Mouse (Mus musculus) skeletal muscle tissue, postnatal 0 days (tissue): ENCODE measurements around the gene Sart1. TPM values are rescaled to one million over a fixed set of nuclear protein-coding genes. Genes with fewer than 3 reads are reported as not detected.

Experiments
- polyA plus RNA-seq: library from polyadenylated mRNA; unstranded; fragments of >200 nt; fragmentation: Nextera tagmentation; extraction: Ambion mirVana; gene quantifications from 2 replicates; pipeline ENCODE4 v1.2.1, GENCODE M21; 2015

Sart1 gene
- 22.0 and 29.6 TPM in 2 replicates for polyA plus RNA-seq

DNA sequence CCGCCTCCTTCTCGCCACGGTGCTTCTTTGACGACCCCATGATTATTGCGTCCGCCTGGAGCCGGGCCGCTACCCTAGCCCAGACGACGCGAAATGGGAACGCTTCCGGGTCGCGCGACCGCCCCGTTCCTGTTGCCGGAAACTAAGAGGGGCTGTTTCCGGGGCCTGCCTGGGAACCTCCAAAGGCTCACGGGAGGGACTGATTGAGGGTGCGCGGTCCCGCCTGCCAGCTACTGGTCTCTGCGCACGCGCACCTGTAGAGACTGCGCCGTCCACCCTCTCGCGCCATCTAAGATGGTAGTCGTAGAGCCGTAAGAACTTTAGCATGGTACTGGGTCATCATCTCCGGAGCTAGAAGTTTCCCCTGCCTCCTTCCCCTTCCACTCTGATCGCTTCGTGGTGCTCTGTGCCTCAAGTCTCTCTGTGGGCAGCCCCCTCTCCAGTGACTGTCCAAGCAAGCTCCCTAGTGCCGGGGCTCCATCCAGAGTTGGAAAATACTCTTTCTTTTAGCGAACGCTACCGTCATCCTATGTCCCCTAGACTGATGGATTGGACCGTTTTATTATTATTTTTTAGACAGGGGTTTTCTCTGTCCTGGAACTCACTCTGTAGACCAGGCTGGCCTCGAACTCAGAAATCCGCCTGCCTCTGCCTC lies at the start of gene Sart1:
Gene Sart1 (minus strand): TSS at position 116 of the 655 bp plus-strand sequence.

DNA sequence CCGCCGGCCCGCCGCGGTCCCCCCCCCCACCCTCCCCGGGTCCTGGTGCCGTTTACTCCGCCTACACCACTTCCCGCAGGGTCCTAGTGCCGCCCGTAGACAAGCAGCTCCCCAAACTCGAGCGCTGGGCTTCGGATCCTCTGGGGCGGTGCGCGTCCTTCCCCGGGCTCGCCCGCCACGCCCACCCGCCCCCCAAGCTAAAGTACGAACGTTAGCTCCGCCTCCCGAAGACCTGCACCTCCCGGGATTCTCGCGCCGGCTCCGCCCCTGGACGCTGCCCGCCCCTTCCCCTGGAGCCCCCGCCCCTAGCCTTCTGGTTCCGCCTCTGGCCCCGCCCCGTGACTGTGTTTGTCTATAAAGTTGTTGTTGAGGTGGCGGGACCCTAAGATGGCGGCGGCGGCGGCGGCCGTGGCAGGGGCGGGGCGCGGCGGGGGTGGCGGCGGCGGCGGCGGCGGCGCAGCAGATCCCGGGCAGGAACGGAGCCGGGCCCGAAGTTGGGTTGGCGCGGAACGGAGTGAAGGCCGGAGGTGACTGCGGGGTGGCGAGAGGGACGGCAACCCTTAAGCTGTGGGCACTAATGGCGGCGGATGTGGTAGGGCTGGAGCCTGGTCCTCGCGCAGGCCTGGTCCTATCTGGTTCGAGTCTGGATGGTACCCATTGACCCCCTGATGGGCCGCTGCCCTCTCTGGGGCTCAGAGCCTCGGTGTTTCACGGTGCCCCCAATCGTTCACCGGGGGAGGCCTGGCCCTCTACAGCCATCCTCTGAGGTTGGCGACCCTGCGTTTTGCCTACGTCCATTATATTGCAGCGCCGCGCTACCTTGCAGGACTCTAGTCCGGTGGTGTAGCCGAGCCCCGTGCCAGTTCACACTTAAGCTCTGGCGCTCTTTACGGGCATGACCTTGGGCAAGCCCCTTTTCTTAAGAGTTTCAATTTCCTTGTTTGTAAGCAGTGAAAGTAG lies 36.6 kb upstream of the Sart1 start, which contains the start of the genes Drap1 and AI837181:
Gene Drap1 (minus strand): TSS at position 198 of the 960 bp plus-strand sequence.
Gene AI837181 (plus strand): TSS at position 363 of the 960 bp plus-strand sequence.

DNA sequence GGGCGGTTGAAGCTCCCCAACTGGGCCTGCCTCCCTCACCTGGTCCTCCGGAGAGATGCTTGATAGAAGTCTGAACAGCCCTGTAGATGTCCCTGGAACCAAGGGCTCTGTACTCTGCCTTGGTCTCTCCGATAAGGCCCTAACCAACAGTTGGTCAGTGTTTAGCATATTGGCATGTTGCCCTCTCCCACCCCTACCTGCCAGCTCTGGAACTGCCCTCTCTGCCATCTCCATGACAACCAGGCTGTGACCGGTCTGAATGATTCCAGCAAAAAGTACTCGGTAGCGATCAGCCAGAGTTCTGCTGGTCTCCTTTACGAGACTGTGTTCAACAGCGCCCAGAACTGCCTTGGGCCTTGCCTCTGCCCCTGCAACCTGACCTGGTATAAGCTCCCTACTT lies 13.8 kb upstream of the Sart1 start, which contains the start of gene Tsga10ip:
Gene Tsga10ip (minus strand): TSS at position 234 of the 400 bp plus-strand sequence.

DNA sequence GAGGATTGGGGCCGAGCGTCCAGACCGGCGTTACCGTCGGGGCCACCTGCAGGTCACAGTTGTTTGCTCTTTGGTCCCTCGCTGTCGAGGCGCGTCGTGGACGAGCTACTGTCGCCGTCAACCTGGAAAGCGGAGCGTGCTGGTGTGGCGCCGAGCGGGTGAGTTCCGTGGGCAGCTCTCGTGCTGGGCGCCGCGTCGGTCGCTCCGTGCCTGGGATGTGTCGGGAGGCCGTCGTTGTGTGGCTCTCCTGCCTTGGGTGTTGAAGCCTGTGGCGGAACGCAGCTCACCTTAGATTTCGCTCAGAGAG lies 21.5 kb downstream of the Sart1 start, which contains the start of gene Banf1:
Gene Banf1 (minus strand): TSS at position 116 of the 307 bp plus-strand sequence.

DNA sequence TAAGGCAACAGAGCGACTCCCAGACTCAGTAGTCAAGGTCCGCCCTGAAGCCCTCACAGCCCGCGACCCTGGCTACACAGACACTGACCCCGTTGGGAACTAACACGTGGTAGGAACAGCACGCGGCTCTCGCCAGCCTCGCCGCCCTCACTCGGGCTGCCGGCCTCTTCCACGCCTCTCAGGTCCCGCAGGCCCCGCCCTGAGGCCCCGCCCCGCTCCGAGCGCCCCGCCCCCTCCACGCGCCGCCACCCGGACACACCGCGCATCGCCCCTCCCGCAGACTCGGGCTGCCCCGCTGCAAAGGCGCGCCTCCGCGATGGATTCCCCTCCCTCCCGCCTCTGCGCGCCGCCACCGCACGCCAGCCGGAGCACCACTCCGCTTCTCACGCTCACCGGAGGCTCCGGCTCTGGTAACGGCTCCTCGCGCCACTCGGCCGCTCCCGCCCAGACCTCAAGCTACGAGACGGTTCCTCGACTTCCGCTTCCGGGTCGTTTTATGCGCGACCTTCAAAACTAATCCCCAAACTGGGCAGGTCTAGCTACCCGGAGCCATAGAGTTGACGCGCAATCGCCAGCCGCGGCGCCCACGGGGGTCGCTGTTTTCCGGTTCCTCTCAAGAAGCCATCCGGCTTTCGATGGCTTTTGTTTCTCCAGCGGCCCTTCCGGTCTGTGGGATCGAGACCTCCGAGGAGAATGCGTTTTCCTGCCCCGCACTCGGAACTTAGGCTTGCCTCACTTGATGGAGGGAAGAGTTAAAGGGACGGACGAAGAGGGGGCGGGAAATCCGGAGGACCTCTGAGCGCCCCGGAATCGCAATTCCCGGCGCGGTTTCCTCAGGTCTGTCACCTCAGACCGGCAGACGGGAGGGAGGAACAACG lies 22.1 kb downstream of the Sart1 start, which contains the start of gene Eif1ad:
Gene Eif1ad (plus strand): TSS at position 567 of the 878 bp plus-strand sequence.

DNA sequence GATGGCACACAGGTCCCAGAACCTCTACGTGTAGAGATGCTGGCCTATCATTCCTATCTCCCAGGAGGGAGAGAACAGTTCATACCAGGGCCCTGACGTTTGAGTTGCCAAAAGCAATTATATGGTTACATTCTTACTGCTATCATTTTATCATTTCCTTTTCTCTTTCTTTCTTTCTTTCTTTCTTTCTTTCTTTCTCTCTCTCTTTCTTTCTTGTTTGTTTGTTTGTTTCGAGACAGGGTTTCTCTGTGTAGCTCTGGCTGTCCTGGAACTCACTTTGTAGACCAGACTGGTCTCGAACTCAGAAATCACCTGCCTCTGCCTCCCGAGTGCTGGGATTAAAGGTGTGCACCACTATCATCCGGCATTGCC lies 39.0 kb downstream of the Sart1 start, which contains the start of gene Cst6:
Gene Cst6 (minus strand): TSS at position 73 of the 372 bp plus-strand sequence.

DNA sequence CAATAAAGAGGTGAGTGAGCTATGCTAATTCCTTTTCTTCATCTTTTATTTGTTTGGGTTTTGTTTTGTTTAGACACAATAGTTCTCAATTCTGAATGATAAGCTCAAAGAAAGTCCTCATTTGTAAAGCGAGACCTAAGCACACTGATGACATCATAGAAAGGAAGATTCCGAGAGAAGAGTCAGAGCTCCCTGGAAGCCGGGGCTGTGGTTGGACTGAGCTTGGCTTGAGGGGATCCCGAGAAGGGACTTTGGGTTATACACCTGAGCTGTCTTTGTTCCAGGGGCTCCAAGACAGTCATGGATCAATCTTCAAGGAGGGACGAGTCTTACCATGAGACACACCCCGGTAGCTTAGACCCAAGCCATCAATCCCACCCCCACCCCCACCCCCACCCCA lies 53.1 kb downstream of the Sart1 start, which contains the start of gene Catsper1:
Gene Catsper1 (plus strand): TSS at position 301 of the 400 bp plus-strand sequence.

Other genes starting within 250 kb of the Sart1 start
- gene Pacs1, start 115.6 kb downstream of the Sart1 start, polyA plus RNA-seq: 6.6 and 7.4 TPM in 2 replicates
- 128 and 129 TPM in 2 replicates for gene Sf3b2, start 93.2 kb downstream of the Sart1 start, polyA plus RNA-seq
- 0.45 and 0.57 TPM in 2 replicates for gene Gal3st3, start 90.4 kb downstream of the Sart1 start, polyA plus RNA-seq
- gene Catsper1, start 53.0 kb downstream of the Sart1 start, polyA plus RNA-seq: not detected in 2 replicates
- gene Cst6, start 39.1 kb downstream of the Sart1 start, polyA plus RNA-seq: 4.5 and 13.1 TPM in 2 replicates
- gene Eif1ad, start 22.0 kb downstream of the Sart1 start, polyA plus RNA-seq: 21.4 and 25.3 TPM in 2 replicates
- 216 and 231 TPM in 2 replicates for gene Banf1, start 21.5 kb downstream of the Sart1 start, polyA plus RNA-seq
- gene Tsga10ip, start 13.8 kb upstream of the Sart1 start, polyA plus RNA-seq: 0.13 TPM in 1 of 2 replicates, not detected in the other
- gene Drap1, start 36.3 kb upstream of the Sart1 start, polyA plus RNA-seq: 361 and 364 TPM in 2 replicates
- gene AI837181, start 36.4 kb upstream of the Sart1 start, polyA plus RNA-seq: 46.1 and 48.8 TPM in 2 replicates
- not detected in 2 replicates for gene Fosl1, start 58.8 kb upstream of the Sart1 start, polyA plus RNA-seq
- gene Ccdc85b, start 69.2 kb upstream of the Sart1 start, polyA plus RNA-seq: 6.8 and 8.5 TPM in 2 replicates
- 59.8 and 61.8 TPM in 2 replicates for gene Fibp, start 71.9 kb upstream of the Sart1 start, polyA plus RNA-seq
- 0.15 and 0.55 TPM in 2 replicates for gene Ctsw, start 79.8 kb upstream of the Sart1 start, polyA plus RNA-seq
- 53.2 and 70.8 TPM in 2 replicates for gene Efemp2, start 85.3 kb upstream of the Sart1 start, polyA plus RNA-seq
- gene Mus81, start 99.7 kb upstream of the Sart1 start, polyA plus RNA-seq: 29.2 and 31.8 TPM in 2 replicates
- 666 and 916 TPM in 2 replicates for gene Cfl1, start 101.8 kb upstream of the Sart1 start, polyA plus RNA-seq
- gene 1700020D05Rik, start 115.1 kb upstream of the Sart1 start, polyA plus RNA-seq: 0.14 TPM in 1 of 2 replicates, not detected in the other
- 6.4 and 8.5 TPM in 2 replicates for gene Snx32, start 121.8 kb upstream of the Sart1 start, polyA plus RNA-seq
- 0.65 TPM in 1 of 2 replicates, not detected in the other for gene Ovol1, start 171.9 kb upstream of the Sart1 start, polyA plus RNA-seq
- 1.1 and 2.0 TPM in 2 replicates for gene Ap5b1, start 179.3 kb upstream of the Sart1 start, polyA plus RNA-seq
- gene Rnaseh2c, start 213.2 kb upstream of the Sart1 start, polyA plus RNA-seq: 48.4 and 58.1 TPM in 2 replicates
- gene Kat5, start 221.5 kb upstream of the Sart1 start, polyA plus RNA-seq: 28.4 and 28.8 TPM in 2 replicates
- gene Rela, start 248.8 kb upstream of the Sart1 start, polyA plus RNA-seq: 24.4 and 28.3 TPM in 2 replicates